Mouse (Mus musculus) cerebellum, adult 9-10 months (tissue): ENCODE measurements around the gene Tnfsf13.
A peak's percentile ranks its signal among the peaks of the same experiment; 100 is the strongest.

Experiments
- DNase-seq: peaks from one replicate; pipeline ENCODE4 v3.0.0; 2022

Gene Tnfsf13

DNA sequence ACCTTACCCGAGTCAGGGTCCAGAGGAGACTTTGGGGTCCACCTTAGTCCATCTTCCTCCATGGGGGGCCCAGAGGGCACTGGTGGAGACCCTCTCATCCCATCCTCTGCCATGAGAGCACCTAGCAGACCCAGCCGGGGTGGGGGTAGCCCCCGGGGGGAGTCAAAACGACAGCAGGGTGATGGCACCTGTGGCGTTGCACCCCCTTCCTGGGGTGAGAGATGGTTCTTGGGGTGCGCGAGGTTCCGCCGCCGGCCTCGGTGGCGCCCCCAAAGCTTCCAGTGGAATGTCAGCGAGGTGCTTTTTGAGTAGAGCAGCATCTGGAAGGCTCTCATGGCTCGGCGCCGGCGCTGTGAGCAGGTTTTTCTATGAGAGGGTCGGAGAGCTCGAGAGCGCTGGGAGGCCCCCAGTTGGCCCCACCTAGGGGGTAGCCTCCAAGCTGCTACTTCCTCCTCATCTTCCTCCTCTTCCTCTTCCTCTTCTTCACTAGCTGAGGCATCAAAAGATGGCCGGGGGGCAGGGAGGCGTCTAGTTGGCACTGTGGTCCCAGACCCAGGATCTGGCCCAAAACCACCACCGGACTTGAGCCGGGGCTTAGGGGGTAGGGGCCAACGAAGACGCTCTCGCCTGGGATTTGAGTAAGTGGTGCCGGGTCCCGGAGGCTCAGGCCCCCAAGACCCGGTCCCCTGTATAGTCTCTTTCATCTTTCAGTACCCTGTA, 5.3 kb downstream of the Tnfsf13 start:
- DNase-seq, result no peak

DNA sequence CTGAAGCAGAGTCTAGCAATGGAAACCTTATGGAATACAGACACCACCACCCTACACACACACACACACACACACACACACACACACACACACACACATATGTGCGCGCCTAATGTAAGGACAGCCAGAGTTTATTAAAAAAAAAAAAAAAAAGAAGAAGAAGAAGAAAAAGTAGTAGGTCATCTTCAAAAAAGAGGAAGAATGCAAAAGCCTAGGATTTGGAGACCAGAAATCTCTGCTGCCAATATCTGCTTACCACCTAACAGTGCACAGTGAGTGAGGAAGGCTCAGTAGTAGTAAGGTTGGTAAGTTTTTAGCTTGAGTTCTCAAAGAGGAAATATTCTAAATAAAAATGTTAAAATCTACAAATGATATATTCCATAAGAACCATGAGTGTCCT, 6.4 kb downstream of the Tnfsf13 start:
- DNase-seq, result no peak

DNA sequence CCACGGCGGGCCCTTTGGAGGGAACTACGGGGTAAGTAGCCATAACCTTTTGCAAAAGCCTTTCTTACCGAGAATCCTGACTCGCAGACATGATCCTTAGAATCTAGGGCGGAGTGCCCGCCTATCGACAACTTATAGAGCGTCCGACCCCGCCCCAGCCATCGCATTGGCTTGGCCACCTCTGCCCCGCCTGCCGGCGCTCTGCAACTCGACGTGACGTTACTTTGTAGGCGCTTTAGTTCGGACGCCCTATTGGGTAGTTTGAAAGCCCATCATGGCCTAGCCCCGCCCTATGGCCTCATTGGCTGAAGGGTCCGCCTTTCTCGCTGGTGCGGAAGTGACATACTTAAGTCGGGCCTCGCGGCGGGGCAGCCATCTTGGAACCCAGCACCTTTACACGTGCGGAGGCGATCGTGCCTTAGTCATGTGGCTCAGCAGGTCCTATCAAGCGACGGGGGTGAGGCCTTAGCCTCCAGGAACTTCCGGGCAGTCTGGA, 13.3 kb downstream of the Tnfsf13 start, which contains the start of gene Eif4a1:
Gene Eif4a1, minus strand, starts transcription at position 213 of the 496 bp plus-strand sequence.
- peak; percentile 100 for DNase-seq

DNA sequence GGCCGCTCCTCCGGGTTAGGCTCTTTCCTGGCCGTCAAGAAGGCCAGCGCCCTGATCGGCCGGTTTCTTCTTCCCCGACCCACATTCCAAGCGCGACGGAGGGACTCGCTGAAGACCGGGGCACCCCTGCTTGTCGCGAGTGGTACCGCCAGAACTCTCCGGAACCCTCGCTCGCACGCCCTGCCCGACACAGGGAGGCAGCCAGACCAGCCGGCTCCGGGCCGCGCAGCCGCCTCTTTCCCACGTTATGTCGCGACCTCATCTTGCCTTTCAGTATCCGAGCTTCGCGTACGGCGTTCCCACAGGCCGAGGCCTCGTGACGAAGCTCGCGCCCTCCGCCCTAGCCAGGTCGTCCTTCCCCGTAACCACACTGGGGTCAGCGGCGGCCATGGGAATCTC, 13.9 kb downstream of the Tnfsf13 start:
- no peak for DNase-seq

DNA sequence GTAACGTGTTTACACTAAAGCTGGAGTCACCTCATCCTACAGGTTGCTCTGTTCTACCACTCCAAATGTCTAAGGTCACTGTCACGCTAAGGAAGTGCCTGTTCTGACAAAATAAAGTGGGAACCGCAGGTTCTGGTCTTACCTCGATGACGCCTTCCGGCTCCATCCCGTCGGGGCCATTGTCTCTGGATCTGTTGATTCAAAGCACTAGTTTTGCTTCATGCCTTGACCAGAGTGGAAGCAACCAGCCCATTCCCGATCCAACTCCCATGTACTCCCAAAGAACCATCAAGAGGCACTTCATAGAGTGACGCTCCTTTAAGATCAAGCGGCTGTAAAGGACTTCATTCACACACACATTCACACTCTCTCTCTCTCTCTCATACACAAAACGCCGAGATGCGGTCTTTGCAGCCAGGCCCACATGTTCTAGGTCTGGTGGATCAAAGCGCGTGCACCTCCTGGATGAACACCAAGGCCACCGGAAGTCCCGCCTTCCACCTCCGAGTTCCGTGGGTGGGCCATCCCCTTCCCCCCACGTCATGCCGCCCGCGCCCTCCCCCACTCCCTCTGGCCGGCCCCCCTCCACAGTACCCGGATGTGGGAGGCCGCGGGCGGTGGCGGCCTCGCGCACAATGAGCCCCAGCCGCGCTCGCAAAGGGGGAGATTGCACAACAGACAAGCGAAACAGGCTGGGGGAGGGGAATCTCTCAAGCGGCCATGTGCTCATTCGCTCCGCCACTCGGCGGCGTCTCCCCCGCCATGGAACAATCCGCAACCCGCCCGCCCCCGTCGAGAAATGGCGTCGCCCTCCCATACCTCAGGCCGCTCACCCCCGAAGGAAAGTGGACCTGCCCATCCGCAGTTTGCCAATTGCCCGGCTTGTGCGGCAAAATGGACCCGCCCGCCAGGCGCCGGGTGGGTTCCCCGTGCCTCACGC, 14.5 kb downstream of the Tnfsf13 start:
- peak; percentile 96 for DNase-seq

DNA sequence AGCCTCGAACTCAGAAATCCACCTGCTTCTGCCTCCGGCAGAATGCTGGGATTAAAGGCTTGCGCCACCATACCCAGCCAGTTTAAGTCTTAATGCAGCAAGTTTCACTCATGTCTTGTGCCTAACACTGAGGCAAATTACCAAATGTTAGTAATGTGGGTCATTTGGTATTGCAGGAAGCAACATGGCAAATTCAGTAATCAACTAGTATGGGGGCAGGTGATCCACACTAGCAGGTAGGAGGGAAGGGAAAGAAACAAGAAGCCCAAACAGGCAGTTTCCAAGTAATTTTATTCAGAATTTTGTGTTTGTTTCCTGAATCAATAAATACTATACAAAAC, 18.9 kb downstream of the Tnfsf13 start:
- DNase-seq, result peak; percentile 19

GRCm38 (mm10) chr11:69665961-69666664, 19.5 kb downstream of the Tnfsf13 start, which contains the start of gene Cd68:
TSS of gene Cd68 (minus strand) at chr11:69666153.
- peak; percentile 37 for DNase-seq

DNA sequence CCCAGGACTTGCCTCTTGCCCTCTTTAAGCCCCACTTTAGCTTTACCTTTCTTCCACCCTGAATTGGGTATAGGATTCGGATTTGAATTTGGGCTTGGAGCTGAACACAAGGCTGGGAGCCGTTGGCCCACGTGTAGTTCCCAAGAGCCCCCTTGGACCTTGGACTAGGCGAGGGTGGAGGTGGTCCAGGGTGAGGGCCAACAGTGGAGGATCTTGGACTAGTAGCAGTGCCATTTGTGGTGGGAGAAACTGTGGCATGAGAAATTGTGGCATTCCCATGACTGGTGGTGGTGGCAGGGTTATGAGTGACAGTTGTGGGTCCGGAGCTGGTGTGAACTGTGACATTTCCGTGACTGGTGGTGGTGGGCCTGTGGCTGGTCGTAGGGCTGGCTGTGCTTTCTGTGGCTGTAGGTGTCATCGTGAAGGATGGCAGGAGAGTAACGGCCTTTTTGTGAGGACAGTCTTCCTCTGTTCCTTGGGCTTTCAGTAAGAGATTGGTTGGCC, 20.1 kb downstream of the Tnfsf13 start:
- peak; percentile 34 for DNase-seq

GRCm38 (mm10) chr11:69664841-69665240, 20.7 kb downstream of the Tnfsf13 start:
- DNase-seq, result peak; percentile 47

DNA sequence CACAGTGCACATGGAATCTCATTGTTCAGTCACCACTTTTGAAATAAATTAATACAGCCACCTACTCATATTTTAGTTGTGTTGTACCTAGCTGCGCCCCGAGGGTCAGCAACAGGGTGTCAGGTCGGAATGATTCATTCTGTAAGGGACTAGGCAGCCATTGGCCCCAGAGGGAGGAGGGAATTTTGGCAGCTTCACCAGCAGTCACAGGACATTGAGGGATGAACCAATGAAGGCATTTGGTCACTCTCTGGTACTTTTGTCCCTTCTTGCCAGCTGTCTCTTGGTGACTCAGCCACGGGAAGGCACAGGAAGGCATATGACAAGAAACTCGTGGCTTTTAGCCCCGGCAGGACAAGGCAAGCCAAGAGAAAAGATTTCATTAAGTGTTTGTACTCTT, 21.8 kb downstream of the Tnfsf13 start:
- peak; percentile 65 for DNase-seq

GRCm38 (mm10) chr11:69662967-69663671, 22.5 kb downstream of the Tnfsf13 start:
- DNase-seq, result no peak

- peak; percentile 96 for DNase-seq
These were observed 23.2 kb downstream of the Tnfsf13 start, which contains the start of gene Mpdu1 for GRCm38 (mm10) chr11:69662213-69662966. TSS of gene Mpdu1 (minus strand) at chr11:69662642.

- DNase-seq, result peak; percentile 67
These were observed 24.2 kb downstream of the Tnfsf13 start for GRCm38 (mm10) chr11:69661221-69661881.

GRCm38 (mm10) chr11:69657462-69657881, 28.1 kb downstream of the Tnfsf13 start:
- DNase-seq, result no peak

GRCm38 (mm10) chr11:69656617-69657461, 28.7 kb downstream of the Tnfsf13 start:
- DNase-seq, result peak; percentile 71

DNA sequence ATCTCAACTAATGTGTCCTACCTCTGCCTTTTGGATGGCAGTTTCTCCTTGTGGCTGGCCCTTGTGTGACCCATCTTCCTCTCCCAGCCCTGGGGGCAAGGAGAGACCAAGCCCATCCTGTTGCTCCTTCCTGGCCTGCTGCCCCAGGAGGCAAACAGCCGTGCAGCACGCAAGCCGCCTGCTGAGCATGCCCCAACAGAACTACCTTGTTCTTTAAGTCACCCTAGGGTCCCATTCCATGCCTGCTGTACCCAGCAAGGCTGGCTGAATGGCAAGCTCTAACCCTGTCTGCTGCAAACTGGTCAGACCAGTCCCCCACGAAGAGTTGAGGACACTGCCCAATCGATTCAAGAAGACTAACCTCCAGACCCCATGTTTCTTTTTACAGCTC, 29.5 kb downstream of the Tnfsf13 start:
- peak; percentile 28 for DNase-seq

DNA sequence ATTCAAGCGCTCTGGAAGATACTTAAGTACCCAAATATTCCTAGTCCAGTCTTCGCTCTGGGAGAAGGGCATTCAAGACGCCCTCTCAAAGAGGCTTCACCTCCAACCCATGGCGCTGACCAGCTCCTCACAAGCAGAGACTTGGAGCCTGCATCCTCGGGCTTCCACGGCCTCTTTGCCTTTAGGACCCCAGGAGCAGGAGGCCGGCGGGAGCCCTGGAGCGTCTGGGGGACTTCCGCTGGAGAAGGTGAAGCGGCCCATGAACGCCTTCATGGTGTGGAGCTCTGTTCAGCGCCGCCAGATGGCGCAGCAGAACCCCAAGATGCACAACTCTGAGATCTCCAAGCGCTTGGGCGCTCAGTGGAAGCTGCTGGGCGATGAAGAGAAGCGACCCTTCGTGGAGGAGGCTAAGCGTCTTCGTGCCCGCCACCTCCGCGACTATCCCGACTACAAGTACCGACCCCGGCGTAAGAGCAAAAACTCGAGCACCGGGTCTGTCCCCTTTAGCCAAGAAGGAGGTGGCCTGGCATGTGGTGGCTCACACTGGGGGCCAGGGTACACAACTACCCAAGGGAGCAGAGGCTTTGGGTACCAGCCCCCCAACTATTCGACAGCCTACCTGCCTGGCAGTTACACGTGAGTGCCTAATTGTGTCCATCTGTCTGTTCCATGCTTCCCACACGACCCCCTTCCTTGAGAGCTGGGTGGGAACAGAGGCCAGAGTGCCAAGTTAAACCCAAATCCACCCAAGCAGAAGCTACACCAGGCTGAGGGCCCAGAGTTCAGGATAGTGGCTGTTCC, 30.1 kb downstream of the Tnfsf13 start, which contains the start of gene Sox15:
Gene Sox15, plus strand, starts transcription at position 51 of the 801 bp plus-strand sequence.
- peak; percentile 74 for DNase-seq

- DNase-seq, result no peak
These were observed 30.8 kb downstream of the Tnfsf13 start for GRCm38 (mm10) chr11:69654760-69655159.

- no peak for DNase-seq
These were observed 32.2 kb downstream of the Tnfsf13 start for GRCm38 (mm10) chr11:69653399-69653798.
